Mouse (Mus musculus) left cerebral cortex, adult 11 months (tissue): ENCODE results near the gene Rere.
A peak's percentile ranks its signal among the peaks of the same experiment; 100 is the strongest.
"Not testable (repeated sequence)": the region's sequence is repeated elsewhere in the genome, so short reads cannot be mapped to it uniquely, and the experiment has no call there.

ENCODE experiments used
- DNase-seq: peaks from one replicate; pipeline ENCODE4 v3.0.0; 2022; ENCODE audit warnings: low spot score

Rere gene

DNA sequence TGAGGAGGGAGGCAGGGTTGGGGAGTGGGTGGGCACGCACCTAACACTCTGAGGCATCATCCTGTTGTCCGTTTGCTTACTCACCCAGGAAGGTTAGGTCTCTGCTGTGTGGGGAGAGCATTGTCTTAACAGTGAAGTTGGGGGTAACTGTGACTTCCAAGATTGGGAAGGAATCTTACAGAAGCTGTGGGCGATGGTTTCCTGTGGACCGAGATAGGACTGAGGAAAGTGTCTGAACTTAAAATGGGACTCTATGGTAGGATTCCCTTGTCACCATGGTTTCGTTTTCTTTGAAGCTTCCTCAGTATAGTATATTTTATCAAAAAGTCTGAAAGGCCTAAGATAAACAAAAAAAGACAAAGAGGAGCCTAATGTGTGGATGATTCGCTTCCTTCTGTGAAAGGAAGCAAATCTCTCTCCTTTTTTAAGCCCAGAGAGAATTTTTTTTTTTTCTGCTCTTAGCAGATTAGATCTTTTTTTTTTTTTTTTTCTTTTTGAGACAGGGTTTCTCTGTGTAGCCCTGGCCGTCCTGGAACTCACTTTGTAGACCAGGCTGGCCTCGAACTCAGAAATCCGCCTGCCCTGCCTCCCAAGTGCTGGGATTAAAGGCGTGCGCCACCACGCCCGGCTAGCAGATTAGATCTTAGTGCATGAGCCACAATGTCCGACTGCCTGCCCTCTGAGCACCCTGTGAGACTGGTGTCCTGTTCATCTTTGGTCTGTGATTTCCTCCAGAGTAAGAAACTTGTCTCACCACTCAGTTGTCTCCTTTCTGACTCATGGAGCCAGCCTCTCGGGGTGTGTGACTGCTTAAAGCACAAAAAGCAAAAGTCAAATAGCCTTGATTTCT is 271.5 kb downstream of the Rere start:
- DNase-seq, result no peak

DNA sequence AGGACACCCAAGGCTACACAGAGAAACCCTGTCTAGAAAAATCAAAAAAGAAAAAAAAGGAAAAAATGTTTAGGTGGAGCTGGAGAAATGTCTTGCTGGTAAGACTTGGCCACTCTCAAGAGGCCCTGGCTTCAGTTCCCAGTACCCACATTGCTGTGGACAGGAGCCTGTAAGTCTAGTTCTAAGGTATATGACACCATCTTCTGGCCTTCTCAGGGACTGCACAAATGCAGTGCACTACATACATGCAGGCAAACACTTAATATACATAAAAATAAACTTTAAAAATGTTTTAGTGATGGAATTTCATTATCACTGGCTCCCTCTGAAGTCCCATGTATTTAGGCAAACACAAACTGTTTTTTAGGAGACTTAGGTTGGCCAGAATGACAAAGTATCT is 274.3 kb downstream of the Rere start:
- no peak for DNase-seq

DNA sequence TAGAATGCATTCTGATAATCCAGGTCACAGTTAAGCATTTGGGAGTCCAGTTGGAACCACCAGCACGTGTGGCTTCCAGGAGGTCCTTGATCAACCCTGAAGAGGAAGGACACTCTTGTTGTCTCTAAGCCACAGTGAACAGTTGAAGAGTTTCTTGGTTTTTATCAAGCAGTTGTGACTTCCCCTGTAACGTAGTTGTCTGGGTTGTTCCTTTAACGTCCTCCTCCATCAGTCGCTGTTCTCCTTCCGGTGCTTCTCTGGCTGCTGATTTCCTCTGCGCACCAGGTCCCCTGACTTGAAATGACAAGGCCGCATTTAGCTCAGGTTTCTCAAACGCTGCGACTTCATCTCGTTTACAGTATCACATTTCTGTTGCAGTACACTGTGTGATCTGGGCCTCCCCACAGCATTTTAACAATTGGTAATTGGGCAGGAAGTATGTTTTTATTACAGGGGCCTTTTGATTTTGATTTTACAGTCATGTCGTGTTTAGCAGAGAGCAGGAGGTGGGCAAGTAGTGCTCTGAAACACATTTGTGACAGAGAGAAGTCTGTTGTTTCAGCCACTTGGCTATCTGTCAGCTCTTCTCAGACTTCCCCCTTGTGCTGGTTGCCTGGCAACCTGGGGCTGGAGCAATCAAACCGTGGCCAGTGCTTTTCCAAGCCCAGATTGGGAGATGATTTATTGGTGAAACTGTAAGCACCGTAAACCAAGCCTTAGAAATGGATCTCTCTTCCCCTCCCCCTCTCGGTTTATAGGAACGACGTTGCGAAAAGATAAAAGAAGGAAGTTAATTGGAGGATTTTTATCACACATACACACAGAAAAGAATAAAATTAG is 275.2 kb downstream of the Rere start:
- DNase-seq, result peak; percentile 68

DNA sequence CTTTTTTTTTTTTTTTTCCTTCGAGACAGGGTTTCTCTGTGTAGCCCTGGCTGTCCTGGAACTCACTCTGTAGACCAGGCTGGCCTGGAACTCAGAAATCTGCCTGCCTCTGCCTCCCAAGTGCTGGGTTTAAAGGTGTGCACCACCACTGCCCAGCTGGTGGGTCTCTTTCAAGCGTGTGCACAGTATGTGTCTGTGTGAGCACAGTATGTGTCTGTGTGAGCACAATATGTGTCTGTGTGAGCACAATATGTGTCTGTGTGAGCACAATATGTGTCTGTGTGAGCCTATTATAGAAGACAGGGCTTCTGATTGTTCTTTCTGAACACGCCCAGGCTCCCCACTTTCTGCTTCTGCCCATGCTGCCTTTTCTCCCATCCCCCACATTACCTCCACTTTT is 275.8 kb downstream of the Rere start:
- DNase-seq, result not testable (repeated sequence)

DNA sequence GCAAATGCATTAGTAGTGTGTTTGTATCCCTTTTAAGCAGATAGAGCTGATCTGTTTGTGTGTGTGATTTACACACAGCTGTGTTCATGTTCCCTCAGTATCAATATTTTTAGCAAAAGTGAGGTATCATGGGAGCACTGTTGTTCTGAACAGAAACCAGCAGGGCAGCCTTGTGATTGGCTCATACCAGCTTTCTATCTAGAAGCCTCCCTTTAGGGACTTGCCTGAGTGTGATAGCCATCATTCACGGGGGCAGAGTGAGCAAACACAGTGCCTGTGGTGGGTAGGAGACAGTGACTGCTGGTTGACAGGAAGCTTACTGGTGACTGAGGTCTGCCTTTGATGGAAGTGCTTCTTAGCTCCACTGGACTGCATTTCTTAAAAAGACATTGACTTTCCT is 276.5 kb downstream of the Rere start:
- DNase-seq, result no peak

DNA sequence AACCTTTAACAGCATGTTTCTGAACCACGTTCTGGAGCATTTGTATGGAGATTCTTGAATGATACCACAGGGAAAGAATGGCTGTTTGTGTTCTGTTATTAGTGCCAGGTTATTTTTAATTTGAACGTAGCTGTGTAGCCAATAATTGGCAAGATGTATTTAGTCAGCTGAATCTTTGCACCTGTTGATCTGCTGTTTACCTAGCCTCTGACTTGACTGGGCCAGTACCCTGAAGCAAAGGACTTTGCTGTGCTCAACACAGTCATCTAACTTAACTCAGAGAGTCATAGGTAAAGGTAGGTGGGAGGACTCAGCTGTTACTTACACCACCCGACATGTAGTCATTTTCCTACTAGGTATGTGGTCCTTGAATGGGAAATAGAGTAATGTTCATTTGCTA is 278.1 kb downstream of the Rere start:
- no peak for DNase-seq

DNA sequence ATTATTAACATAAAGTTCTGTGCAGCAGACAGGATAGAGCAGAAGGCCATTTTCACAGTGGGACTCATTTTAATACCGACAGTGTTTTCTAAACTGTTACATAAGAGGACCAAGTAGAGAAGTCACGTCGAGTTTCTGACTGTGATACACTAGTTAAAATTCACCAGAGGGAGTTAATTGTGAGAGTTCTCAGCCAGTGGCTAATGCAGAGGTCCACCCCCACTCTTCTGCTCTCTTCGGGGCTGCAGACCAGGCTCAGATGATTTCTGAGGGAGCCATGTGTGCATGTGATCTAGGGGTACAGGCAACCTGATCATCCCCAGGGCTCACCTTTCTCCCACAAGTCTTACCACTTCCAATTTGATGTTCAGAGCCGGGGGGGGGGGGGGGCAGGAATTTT is 281.8 kb downstream of the Rere start:
- DNase-seq, result no peak

DNA sequence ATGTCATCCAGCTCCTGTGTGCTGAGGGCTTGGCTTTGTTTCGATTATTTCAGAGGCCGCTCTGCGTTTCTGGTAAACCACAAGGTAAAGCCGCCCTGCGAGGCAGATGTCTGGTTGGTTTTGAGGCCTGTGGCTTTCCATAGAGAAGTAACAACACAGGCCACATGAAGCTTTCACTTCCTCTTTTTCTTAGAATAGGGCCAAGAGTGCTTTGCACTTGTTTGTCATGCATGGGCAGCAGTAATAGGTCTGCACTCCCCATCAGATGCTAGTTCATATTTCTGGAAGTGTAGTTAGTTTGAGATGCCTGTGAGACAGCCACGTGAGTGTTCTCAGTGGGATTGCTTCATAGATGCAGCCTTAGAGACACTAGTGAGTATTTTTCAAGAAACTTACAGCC is 284.7 kb downstream of the Rere start:
- DNase-seq, result no peak

DNA sequence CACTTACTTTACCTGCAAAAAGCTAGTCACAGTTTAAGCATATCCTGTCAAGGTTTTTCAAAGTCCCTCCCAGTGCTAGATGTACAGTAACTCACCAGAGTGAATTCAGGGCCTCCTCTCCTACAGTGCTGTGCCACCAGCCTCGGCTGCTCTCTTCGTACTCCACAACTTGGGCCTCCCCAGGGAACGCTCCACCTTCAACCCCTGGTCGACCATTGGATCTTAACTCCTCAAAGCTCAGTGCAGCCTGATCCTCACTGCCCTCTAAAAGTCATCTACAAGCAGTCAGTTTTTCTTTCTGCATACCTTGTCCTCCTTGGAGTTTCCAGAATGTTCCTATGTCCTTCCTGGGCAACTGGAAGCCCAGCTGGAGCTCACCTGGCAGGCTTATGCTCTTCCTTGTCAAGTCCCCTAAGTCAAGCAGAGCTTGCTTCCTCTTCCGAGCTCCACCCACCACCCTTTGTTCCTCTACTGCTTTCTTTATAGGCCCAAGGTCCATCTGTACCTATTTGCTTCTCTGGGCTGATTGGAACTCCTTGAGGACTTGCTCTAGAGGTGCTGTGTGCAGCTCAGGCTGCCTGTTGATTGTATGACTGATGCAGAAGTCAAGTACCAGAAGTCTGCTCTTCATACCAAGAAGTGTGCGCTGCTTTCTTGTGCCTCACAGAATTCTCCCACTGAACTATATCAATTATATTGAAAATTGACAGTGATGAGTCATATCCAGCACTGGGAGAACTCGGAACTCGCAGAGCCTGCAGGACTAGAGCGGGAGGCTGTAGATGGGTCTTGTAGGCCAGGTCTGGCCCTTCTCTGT is 287.1 kb downstream of the Rere start:
- no peak for DNase-seq

DNA sequence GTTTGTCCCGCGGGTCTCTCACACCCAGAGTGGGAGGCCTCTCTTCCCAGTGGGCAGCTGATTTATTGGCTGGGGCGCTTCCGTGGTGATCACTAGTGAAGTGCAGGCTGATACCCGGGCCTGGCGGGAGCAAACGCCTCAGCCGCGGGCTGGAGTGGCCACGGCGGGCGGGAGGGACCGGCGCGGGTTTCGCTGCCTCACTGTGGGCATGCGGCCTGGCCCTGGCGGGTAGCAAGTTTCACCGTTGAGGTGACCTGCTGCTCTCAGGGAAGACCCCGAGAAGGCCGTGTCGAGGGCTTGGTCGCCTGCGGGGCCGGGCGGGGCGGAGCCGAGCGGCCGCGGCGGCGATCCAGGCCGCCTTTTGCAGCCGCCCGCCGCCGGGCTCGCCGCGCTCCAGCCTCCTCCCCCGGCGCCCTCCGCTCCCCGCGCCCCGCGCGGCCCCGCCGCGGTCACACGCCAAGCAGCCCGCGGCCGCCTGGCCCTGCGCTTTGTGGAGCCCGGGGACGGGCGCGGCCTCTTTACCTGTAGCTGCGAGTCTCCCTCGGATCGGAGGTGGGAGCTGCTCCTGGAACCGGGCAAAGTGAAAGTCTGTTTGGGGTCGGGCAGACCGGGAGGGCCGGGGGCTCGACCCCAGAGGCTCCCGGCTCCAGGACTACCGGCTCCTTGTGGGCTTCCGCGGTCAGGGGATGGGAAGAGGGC is 287.8 kb downstream of the Rere start:
- DNase-seq, result no peak

DNA sequence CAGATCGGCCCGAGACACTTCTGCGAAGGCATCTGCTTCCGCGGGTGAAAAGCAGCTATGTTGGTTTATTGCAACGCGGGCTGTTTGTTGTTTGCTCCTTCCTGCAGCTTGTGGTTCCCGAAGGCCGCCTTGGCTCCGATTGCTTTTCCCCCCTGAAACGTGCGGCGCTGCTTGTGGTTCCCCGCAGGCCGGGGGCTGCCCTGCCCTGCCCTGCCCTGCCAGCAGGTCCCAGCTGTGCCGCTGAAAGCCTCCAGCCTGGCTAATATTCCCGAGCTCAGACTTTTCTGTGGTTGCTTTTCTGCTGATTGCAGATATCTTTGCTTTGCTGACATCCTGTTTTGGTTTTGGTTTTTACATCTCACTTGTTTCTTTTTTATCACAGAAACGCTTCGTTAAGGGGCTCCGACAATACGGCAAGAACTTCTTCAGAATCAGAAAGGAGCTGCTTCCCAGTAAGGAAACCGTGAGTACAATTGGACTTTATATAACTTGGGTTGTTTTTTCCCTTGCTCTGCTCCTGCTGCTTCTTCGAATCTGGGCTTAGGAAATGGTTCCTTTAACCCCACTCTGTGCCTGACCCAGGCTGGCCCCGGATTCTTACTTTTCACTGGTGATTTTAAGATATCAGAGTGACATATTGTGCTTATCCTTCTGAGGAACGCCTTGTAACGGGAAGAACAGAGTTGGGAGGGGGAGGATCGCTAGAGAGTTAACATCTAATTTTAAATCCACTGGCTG is 288.6 kb downstream of the Rere start:
- no peak for DNase-seq

DNA sequence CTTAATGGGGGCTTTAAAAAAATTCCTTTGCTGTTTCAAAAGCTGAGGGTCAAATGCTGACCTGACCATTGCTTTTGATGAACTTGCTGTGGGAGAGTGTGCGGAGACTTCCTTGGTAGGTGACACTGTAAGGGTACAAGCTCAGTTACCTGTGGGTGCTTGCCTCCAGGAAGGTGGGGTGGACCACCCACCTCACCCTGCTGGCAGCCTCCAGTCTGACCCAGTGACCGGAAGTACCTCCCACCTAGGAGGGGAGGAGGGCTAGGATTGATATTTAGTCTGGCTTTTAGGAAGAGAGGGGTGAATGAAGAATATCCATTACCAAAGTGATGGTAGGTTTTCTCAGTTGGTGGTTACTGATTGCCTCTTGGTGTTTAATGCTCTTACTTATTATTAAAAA is 289.3 kb downstream of the Rere start:
- DNase-seq, result no peak

DNA sequence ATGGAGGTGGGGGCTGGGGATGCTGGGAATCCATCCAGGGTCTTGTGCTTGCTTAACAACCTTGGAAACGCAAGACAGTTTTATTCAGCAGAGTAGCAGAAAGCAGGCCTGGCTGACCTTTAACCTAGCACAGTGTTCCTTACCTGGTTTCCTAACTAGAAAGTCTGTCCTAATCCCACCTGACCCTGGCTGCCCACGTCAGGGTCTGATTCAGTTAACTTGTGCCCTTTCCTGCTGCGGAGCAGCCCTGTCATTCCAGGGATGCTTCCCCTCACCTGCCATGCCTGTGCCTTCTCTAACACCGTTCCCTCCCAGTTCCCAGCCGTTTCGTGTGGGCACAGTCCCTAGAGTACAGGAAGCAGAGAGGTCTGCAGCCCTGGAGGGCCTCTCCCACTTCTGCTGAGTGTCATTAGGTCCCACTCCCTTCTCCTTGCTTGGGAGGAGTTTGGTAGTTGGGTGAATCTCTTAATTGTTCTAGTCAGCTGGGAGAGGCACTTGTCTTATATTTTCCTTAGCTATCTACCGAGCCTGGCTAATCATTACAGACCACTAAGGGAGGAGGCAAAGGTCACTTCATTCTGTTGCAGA is 290.8 kb downstream of the Rere start:
- no peak for DNase-seq

DNA sequence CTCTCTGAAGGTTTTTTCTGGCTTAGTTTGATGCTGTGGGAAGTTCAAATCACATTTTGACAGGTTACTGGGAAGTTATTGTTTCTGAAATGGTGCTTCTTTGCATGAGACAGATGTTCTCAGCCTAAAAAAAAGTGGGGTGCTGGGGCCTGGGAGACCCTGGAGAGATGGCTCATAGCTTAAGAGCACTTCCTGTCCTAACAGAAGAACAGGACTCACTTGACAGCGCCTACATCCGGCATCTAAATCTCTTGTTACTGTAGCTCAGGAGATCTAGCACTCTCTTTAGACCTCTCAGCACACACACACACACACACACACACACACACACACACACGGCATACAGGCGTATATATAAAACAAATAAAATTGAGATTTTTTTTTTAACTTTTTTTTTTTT is 291.5 kb downstream of the Rere start:
- no peak for DNase-seq

DNA sequence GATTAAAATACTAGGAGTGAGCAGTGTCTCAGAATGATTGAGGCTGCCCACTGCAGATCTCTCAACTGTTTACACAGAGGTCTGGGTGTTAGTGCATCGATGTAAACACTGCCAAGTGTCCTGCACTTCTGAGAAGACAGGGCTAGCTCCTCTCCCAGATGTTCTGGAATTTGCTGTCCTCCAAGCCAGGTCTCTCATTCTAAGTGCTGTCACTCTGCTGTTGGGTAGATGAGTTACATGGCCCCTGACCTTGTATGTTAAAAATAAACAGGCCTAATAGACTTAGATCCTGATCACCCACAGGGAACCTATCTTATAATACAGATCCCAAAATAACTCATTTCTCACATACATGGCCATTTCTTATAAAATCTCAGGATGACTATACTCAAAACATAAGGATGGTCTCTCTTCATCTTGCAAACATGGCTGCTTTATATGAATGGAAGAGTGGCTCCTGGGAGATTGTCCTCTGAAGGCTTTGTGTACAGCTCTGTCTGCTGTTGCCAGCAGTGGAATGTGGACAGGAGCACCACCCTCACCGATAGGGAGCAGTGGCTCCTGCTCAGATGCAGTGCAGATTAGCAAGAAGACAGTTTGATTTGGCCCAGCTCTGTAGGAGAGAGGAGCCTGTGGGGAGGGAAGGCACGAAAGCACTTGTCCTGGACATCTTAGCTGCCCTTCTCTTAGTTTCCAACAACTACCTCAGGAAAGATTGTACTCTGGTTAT is 294.1 kb downstream of the Rere start:
- DNase-seq, result no peak

DNA sequence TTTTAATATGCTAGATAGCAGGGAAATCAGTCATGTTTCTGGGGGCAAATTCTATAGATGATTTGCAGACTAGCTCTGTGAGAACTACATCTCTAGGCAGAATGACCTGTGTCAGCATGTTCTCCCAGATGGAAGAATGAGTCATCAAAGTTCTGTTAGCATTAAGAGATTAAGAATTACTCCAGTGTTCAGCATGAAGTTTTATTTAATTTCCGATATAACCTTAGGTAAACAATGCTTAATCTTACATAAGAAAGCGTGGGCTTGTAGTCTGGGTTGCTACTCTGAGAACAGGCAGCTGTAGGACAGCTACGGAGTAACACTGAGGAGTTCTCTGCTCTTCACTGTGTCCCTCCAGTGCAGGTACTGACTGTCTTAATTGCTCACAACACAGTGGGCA is 294.9 kb downstream of the Rere start:
- no peak for DNase-seq

DNA sequence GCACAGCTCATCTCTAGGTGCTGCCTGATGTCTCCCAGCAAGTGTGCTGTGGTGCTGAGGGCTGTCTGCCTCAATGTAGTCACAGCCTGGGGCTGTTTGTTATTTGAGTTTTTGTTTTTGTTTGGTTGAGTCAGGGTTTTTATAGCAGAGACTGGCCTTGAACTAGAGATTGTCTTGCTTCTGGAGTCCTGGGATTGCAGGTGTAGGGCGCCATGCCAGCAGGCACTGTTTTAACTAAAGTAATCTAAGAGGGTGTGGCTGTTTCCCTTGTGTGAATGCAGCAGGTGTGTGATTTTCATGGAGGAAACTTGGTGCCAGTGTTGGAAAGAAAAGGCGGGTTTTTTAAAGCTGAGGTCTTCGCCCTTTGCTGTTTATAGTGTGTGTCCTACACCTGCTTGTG is 296.6 kb downstream of the Rere start:
- no peak for DNase-seq

DNA sequence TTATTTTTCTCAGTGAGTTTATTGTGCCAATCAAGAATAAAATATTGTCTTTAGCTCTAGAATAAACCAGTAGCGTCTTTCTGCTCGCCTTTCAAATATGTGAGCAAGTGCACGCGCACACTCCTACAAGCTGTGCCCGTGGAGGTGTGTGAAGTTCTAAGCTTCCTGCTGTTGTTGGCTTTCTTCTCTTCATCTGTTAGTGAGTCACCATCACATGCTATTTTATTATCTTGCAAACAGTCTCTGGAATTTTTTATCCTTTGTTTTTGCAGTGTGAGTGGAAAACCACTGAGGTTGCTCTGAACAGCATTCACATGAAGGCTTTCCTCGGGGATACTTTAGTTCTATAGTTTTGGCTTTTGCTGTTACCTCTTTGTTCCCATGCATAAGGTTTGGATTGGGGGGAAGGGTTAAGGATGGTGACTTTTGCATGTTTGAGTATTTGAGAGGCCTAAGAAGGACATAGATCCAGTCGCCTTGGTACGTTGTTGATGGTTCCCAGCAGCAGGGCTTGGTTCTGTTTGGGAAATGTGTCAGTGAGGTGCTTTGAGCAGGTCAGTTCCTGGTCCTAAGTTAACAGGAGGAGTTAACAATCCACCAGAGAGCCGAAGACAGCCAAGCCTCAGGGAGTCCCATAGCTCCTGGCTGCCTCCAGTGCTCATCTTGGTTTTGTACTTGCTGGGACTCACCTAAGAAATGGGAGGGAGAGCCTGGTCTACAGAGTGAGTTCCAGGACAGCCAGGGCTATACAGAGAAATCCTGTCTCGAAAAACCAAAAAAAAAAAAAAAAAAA is 300.7 kb downstream of the Rere start:
- DNase-seq, result no peak
